Mouse (Mus musculus): ENCODE results near the gene Zfp579.

Gene Zfp579

DNA sequence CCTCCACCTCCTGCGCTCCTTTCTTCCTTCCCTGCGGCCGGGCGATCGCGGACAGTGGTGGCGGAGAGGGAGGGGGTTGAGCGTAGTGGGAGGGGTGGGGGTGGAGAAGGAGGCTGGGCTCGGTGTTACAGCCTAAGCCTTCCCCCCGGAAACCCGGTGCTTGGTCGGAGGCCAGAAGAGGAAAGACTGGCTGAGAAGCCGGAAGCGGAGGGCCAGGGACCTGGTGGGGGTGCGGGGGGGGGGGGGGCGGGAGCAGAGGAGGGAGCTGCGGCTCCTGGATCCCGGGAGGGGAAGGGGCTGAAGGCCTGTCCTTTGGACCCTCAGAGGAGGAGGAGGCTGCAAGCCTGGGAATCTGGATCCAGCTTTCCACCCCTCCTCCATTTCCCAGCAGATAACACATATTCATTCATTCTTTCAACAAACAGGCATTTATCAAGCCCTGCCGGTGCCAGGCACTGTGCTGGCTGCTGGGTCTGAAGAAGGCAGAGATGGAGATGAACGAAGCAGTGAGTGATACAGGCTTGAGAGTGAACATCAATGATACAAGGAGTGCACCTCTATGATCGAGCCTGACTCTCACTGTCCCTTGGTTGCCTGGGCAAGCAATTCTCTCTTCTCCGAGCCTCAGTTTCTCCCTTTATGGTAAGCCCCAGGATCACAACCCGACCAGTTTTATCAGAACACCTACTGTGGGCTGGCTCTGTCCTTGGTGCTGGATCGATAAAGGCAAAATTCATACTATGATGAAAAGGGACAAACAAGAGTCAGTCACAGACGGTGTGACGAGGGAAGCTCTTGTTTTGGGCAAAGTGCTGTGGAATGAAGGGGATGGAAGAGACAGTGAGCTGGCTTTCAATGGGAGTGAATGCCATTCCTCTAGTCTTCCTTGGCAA is at the start of gene Zfp579:
Zfp579 (minus strand) TSS at position 156 of the 893 bp plus-strand sequence.
- in situ Hi-C loops (cut with MboI, MseI): no loop called here

DNA sequence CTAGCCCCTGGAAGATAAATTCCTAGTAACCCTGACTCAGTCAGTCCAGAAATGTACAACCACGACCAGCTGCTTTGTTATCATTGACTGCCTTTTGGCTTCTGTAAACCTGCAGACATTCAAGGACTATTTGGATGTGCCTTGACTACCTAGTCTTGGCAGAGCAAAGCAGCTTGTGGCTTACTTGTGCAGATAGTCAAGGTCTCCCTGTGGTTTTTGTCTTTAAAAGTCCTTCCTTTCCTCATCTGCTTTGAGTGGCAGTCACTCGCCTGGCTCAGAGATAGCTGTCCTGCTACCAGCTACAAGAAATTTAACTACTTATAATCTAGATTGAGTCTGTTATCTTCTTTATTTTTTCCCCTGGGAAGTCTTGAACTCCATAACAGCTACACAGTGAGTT is 49.0 kb upstream of the Zfp579 start:
- in situ Hi-C loops (cut with MboI, MseI): no loop called here

DNA sequence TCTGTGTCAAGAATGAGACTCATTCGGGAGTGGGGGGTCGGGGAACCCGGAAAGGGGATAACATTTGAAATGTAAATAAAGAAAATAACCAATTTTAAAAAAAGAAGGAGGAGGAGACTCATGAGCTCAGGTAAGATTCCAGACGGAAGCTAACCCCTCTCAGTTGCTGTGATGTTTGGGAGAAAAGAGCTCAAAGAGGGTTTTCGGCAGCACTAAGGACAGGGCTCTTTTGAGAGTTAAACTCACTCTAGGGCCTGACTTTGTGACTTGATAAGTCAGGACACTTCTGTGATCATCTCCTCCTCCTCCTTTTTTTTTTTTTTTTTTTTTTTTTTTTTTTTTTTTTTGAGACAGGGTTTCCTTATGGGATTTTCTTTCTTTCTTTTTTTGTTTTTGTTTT is 43.0 kb upstream of the Zfp579 start:
- in situ Hi-C loops (cut with MboI, MseI): no loop called here

DNA sequence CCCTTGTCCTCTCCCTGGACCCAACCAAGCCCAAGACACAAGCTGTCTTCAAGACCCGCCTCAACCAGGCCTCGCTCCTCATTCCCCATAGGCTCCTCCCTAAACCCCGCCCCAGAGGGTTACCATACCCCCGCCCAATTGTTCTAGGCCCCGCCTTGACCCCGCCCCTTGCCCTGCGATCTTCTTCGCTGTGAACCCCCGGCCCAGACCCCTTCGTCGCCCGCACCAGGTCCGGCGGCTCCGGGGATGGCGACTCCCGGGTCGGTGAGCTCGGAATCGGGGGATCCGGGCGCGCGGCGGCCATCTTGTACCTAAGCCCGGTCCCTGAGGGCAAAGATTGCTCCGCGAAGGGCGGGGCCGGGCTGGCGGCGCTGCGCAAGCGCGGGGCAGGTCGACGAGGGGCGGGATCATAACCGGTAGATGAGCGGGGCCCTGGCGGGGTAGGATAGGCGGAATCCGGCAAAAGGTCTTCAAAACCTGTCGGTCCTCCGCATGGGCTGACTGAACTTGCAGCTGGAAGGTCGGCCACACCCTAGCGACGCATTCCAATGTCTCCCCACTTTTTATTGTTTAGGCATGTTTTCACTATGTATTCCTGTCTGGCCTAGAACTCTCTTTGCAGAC is 42.3 kb upstream of the Zfp579 start, which contains the start of gene Zfp784:
Zfp784 (minus strand) TSS at position 338 of the 624 bp plus-strand sequence.
- in situ Hi-C loops (cut with MboI, MseI): no loop called here

DNA sequence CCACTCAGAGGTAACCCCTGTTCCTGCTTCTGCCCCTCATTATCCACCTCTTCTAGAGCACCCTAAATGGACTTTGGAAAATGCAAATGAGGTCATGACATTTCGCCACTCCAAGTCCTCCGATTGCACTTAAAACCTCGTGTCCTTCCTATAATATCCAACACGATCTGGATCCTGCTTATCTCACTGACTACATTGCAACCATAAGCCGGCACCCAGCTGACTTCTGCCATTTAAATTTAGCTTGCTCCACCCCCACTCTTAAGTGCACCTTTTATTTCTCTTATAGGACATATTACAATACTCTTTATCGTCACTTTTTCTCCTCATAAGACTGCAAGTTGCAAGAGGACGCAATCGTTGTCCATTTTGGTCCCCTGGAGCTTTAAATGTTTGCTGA is 41.5 kb upstream of the Zfp579 start:
- in situ Hi-C loops (cut with MboI, MseI): no loop called here

DNA sequence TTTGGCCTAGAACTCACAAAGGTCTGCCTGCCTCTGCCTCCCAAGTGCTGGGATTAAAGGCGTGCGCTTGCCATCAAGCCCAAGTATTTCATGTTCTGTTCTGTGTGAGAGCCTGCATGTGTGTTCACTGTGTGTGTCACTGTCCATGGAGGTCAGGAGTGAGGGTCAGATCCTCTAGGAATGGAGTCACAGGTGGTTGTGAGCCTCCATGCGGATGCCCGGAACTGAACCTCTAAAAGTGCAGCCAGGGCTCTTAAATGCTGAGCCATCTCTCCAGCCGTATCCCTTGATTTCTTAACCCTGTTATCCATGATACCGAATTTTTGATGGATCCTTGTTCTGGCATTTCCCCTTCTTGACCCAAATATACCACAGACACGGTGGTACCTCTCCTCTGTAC is 41.1 kb upstream of the Zfp579 start:
- in situ Hi-C loops (cut with MboI, MseI): no loop called here

- in situ Hi-C loops (cut with MboI, MseI): no loop called here
Observed at GRCm38 (mm10) chr7:5036136-5036535, 40.2 kb upstream of the Zfp579 start.

DNA sequence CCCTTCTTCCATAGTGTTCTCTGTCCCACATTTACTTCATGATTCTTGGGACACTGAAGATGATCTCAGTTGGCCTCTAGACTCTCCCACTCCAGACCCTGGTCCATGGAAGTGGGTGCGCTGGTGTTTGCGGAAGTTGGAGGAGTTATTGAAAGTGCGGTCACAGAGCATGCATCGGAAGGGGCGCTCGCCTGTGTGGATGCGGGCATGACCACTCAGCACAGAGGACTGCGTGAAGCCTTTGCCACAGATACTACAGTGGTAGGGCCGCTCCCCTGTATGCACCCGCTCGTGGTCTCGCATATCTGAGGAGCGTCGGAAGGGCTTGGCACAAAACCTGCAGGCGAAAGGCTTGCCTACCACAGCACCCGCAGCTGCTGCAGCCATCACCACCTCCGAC is 39.7 kb upstream of the Zfp579 start:
- in situ Hi-C loops (cut with MboI, MseI): no loop called here

DNA sequence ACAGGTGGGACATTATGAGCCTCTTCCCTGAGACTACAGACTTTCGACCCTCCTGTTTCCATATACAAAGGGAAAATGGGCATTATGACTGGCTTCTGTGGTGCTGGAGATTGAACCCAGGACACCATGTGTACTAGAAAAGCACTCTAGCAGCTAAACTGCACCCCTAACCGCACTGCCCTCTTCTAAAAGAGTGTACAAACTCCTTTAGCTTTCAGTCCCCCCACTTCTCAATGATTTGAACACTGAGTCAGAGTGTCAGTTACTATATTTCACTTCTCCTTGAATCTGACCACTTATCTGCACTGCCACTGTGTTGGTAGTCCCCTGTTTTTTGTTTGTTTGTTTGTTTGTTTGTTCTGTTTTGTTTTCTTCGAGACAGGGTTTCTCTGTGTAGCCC is 37.9 kb upstream of the Zfp579 start, which contains the start of gene 4632433K11Rik:
4632433K11Rik (plus strand) TSS at position 301 of the 400 bp plus-strand sequence.
- in situ Hi-C loops (cut with MboI, MseI): no loop called here

DNA sequence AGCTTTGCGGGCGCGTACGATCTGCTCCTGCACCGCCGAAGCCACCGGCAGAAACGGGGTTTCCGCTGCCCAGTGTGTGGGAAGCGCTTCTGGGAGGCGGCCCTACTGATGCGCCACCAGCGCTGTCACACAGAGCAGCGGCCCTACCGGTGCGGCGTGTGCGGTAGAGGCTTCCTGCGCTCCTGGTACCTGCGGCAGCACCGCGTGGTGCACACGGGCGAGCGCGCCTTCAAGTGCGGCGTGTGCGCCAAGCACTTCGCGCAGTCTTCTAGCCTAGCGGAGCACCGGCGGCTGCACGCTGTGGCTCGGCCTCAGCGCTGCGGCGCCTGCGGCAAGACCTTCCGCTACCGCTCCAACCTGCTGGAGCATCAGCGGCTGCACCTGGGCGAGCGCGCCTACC is 35.5 kb upstream of the Zfp579 start:
- in situ Hi-C loops (cut with MboI, MseI): no loop called here

DNA sequence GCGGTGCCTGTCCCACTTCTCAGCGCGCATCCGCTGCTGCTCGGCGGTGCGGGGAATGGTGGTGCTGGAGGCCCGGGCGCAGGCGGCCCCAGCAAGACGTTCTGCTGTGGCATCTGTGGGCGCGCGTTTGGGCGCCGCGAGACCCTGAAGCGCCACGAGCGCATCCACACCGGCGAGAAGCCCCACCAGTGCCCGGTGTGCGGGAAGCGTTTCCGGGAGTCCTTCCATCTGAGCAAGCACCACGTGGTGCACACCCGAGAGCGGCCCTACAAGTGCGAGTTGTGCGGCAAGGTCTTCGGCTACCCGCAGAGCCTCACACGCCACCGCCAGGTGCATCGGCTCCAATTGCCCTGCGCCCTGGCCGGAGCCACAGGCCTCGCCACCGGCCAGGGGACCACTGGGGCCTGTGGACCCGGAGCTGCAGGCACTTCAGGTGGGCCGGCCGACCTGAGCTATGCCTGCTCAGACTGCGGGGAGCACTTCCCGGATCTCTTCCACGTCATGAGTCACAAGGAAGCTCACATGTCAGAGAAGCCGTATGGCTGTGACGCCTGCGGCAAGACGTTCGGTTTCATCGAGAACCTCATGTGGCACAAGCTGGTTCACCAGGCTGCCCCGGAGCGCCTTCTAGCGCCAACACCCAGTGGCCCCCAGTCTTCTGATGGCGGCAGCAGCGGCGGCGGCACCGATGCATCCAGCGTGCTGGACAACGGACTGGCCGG is 34.8 kb upstream of the Zfp579 start:
- in situ Hi-C loops (cut with MboI, MseI): no loop called here

DNA sequence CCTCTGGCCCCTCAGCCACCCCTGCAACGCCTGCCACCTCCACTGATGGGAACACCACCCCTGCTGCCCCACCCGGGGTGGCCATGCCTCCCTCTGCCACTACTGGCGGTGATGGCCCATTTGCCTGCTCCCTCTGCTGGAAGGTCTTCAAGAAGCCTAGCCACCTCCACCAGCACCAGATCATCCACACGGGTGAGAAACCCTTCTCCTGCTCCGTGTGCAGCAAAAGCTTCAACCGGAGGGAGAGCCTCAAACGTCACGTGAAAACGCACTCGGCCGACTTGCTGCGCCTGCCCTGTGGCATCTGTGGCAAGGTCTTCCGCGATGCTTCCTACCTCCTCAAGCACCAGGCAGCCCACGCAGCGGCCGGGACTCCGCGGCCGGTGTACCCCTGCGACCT is 34.0 kb upstream of the Zfp579 start:
- in situ Hi-C loops (cut with MboI, MseI): no loop called here

GRCm38 (mm10) chr7:5029543-5029942 is 33.6 kb upstream of the Zfp579 start:
- in situ Hi-C loops (cut with MboI, MseI): no loop called here

- in situ Hi-C loops (cut with MboI, MseI): no loop called here
Observed at GRCm38 (mm10) chr7:5021197-5021596, 25.2 kb upstream of the Zfp579 start.

DNA sequence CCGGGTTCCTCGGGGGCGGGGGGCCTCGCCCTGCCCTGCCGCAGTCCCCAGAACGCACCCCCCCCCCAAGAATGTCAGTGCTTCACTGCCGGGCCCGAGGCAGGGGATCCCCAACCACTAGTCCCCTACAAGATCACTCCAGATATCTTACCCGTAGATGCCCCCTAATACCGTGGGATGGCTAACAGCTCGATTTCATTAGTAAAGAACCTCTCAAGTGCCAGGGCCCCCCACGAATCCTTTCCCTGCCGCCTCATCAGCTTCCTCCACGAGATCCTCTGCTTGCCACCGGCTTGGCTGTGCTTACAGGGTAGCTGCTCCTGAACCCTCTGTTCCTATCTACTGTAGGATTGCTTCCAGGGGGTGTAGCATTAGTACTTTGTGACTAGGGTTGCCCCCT is 24.7 kb upstream of the Zfp579 start:
- in situ Hi-C loops (cut with MboI, MseI): no loop called here

GRCm38 (mm10) chr7:5020000-5020681 is 24.2 kb upstream of the Zfp579 start, which contains the start of the genes Zfp865 and Ccdc106:
Gene Zfp865 (plus strand): TSS chr7:5020376.
Gene Ccdc106 (plus strand): TSS chr7:5020553.
- in situ Hi-C loops (cut with MboI, MseI): loop anchor here (5.0 to 10.0 kb wide), 3 partner anchors 103 to 1315 kb away; partner anchors contain the start of genes Rps9 (in 1 of the 2), Zfp628 (in 1 of the 2) and Zfp787 (in 1 of the 2)

DNA sequence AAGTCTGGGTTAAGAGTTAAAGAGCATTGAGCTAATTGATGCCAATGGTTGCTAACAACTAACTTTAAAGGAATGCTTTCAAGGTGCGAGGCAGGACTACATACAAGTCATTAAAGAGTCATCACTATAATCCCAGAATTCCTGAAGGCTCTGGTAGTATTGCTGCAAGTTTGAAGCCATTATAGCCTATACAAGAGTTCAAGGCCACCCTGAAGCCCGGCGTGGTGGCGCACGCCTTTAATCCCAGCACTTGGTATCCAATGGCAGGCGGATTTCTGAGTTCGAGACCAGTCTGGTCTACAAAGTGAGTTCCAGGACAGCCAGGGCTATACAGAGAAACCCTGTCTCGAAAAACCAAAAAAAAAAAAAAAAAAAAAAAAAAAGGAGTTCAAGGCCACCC is 23.6 kb upstream of the Zfp579 start:
- in situ Hi-C loops (cut with MboI, MseI): loop anchor here (5.0 to 10.0 kb wide), 3 partner anchors 102 to 1315 kb away; partner anchors contain the start of genes Rps9 (in 1 of the 2), Zfp628 (in 1 of the 2) and Zfp787 (in 1 of the 2)

DNA sequence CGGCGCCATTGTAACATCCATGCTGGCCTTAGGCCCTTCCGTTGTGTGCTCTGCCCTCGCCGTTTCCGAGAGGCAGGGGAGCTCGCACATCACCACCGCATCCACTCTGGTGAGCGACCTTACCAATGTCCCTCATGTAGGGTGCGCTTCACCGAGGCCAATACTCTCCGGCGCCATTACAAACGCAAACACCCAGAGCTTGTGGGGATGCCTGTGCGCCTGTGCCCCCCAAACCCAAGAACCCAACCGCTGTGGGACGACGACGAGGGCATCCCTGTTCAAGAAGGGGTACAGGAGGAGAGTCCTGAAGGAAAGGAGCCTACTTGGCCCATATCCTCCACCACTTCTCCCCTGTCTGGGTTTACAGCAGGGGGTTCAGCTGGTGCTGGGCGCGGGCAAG is 22.0 kb upstream of the Zfp579 start:
- in situ Hi-C loops (cut with MboI, MseI): loop anchor here (5.0 to 10.0 kb wide), 3 partner anchors 101 to 1313 kb away; partner anchors contain the start of genes Rps9 (in 1 of the 2), Zfp628 (in 1 of the 2) and Zfp787 (in 1 of the 2)

- in situ Hi-C loops (cut with MboI, MseI): loop anchor here (5.0 to 10.0 kb wide), 3 partner anchors 100 to 1313 kb away; partner anchors contain the start of genes Rps9 (in 1 of the 2), Zfp628 (in 1 of the 2) and Zfp787 (in 1 of the 2)
Observed at GRCm38 (mm10) chr7:5017352-5017751, 21.4 kb upstream of the Zfp579 start.

DNA sequence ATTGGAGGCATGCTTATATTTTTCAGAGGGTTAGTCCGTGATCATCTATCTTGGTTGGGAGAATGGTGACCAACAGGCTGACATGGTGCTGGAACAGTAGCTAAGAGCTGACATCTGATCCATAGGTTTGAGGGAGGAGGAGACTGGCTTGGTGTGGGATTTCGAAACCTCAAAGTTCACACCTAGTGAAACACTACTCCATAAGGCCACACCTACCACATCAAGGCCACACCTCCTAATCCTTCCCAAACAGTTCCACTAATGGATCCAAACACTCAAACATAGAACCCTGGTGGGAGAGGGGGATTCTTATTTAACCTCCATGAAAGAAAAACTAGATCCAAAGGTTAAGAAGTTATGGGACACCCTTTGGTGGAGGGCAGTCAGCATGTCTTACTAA is 21.0 kb upstream of the Zfp579 start:
- in situ Hi-C loops (cut with MboI, MseI): loop anchor here (5.0 to 10.0 kb wide), 3 partner anchors 100 to 1312 kb away; partner anchors contain the start of genes Rps9 (in 1 of the 2), Zfp628 (in 1 of the 2) and Zfp787 (in 1 of the 2)
